Mouse (Mus musculus): ENCODE data around the gene Tymp.

DNA sequence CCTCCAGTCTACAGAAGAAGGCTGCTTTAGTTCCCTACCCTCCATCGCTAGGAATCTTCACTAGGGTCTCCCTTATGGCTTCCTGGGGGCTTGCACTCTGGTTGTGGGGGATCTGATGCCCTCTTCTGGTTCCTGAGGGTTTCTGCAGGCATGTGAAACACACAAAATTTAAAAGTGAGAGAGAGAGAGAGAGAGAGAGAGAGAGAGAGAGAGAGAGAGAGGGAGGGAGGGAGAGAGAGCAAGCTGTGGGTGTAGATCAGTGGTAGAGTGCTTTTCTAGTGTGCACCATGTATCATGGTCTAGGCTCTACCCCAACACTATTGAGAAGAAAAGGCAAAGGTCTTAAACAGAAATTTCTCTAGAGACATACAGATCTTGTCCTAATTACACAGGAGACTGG is 35.2 kb downstream of the Tymp start:
- TF ChIP-seq CTCF (IDR thresholded peaks at IDR 0.05; ENCODE audit: extremely low read depth, insufficient read depth, low read length), result no peak
- no peak for TF ChIP-seq POLR2A (IDR thresholded peaks at IDR 0.05; ENCODE audit: extremely low read depth, insufficient read depth, low read length)
